Mouse (Mus musculus): ENCODE data around the gene Cenph. TPM values are rescaled to one million over a fixed set of nuclear protein-coding genes. Genes with fewer than 3 reads are reported as not detected.

Cenph gene
- polyA plus RNA-seq, 1 experiment from 2014 or later: 73.4 TPM

Other genes starting within 250 kb of the Cenph start
- gene Ocln, start 223.2 kb downstream of the Cenph start, polyA plus RNA-seq (2016; fragmentation: Nextera tagmentation; extraction: Ambion mirVana): 3.1 and 3.6 TPM in 2 replicates
- 3.7 and 4.3 TPM in 2 replicates for gene Marveld2, start 158.9 kb downstream of the Cenph start, polyA plus RNA-seq (2016; fragmentation: Nextera tagmentation; extraction: Ambion mirVana)
- 382 and 391 TPM in 2 replicates for gene Ak6, start 124.9 kb downstream of the Cenph start, polyA plus RNA-seq (2016; fragmentation: Nextera tagmentation; extraction: Ambion mirVana)
- gene Rad17, start 124.8 kb downstream of the Cenph start, polyA plus RNA-seq (2016; fragmentation: Nextera tagmentation; extraction: Ambion mirVana): 21.3 TPM in 2 replicates
- 15.1 and 18.8 TPM in 2 replicates for gene Taf9, start 124.3 kb downstream of the Cenph start, polyA plus RNA-seq (2016; fragmentation: Nextera tagmentation; extraction: Ambion mirVana)
- 3.7 and 3.9 TPM in 2 replicates for gene Ccdc125, start 106.2 kb downstream of the Cenph start, polyA plus RNA-seq (2016; fragmentation: Nextera tagmentation; extraction: Ambion mirVana)
- gene Cdk7, start 45.0 kb downstream of the Cenph start, polyA plus RNA-seq (2016; fragmentation: Nextera tagmentation; extraction: Ambion mirVana): 99.7 and 101 TPM in 2 replicates
- 139 and 152 TPM in 2 replicates for gene Mrps36, start 31.2 kb downstream of the Cenph start, polyA plus RNA-seq (2016; fragmentation: Nextera tagmentation; extraction: Ambion mirVana)
- 495 and 524 TPM in 2 replicates for gene Ccnb1, start 10.7 kb upstream of the Cenph start, polyA plus RNA-seq (2016; fragmentation: Nextera tagmentation; extraction: Ambion mirVana)
- 37.0 and 38.5 TPM in 2 replicates for gene Slc30a5, start 57.5 kb upstream of the Cenph start, polyA plus RNA-seq (2016; fragmentation: Nextera tagmentation; extraction: Ambion mirVana)

All from forebrain, embryonic 10.5 days (tissue).